Mouse (Mus musculus): ENCODE measurements at regions not wholly inside any gene's neighbourhood (a gene's known extent, or its start where the extent isn't known, plus 50 kb on each side); places are given as distances from the start of the nearest gene placed in this dataset.

- DNase-seq (ENCODE audit: low spot score) (no peak), ATAC-seq (ENCODE audit: low FRiP score, low read depth) (no peak)
- Histone ChIP-seq H3K27ac (replicated peaks; ENCODE audit: low read depth, low read length) (no peak overlapping the region), H3K4me1 (ENCODE audit: control insufficient read depth, insufficient read depth, low read length) (no peaks in the 10 kb centered on the region), H3K9me3 (ENCODE audit: control insufficient read depth, low read length) (no peaks in the 10 kb centered on the region), H3K36me3 (ENCODE audit: control insufficient read depth, insufficient read depth, low read length) (no peaks in the 10 kb centered on the region), H3K4me2 (replicated peaks; ENCODE audit: low read depth, low read length, severe bottlenecking) (no peak overlapping the region), H3K9ac (ENCODE audit: low read depth, low read length, severe bottlenecking) (no peak overlapping the region), H3K4me3 (replicated peaks; ENCODE audit: low read length) (no peak overlapping the region), H3K27me3 (ENCODE audit: control insufficient read depth, insufficient read depth, low read length) (no peaks in the 10 kb centered on the region)
- 91% methylated on average over 3 of the region's 3 CpGs for WGBS
- no peak for TF ChIP-seq POLR2A (IDR thresholded peaks at IDR 0.05; ENCODE audit: borderline replicate concordance, extremely low read depth, insufficient read depth, insufficient read length)
Observed at GRCm38 (mm10) chr12:43899273-43899672, 310.9 kb downstream of the Dnajb9 start.

GRCm38 (mm10) chr12:43885596-43885995 lies 324.5 kb downstream of the Dnajb9 start:
- no peaks in the 10 kb centered on the region for H3K4me1 ChIP-seq (ENCODE audit: control insufficient read depth, insufficient read depth, low read length)
- no peak overlapping the region for H3K4me3 ChIP-seq (replicated peaks; ENCODE audit: low read length)
- H3K4me2 ChIP-seq (replicated peaks; ENCODE audit: low read depth, low read length, severe bottlenecking), result no peak overlapping the region
- H3K27ac ChIP-seq (replicated peaks; ENCODE audit: low read depth, low read length), result no peak overlapping the region
- no peak for TF ChIP-seq POLR2A (IDR thresholded peaks at IDR 0.05; ENCODE audit: borderline replicate concordance, extremely low read depth, insufficient read depth, insufficient read length)
- no peak overlapping the region for H3K9ac ChIP-seq (ENCODE audit: low read depth, low read length, severe bottlenecking)
- 57% methylated on average over 3 of the region's 3 CpGs for WGBS
- no peaks in the 10 kb centered on the region for H3K27me3 ChIP-seq (ENCODE audit: control insufficient read depth, insufficient read depth, low read length)
- peak; percentile 64 for DNase-seq (ENCODE audit: low spot score)
- no peak for ATAC-seq (ENCODE audit: low FRiP score, low read depth)
- no peaks in the 10 kb centered on the region for H3K36me3 ChIP-seq (ENCODE audit: control insufficient read depth, insufficient read depth, low read length)
- H3K9me3 ChIP-seq (ENCODE audit: control insufficient read depth, low read length), result no peaks in the 10 kb centered on the region

GRCm38 (mm10) chr12:43860479-43860878 lies 349.6 kb downstream of the Dnajb9 start:
- 89% methylated on average over 1 of the region's 1 CpGs for WGBS
- peaks cover 3% of the 10 kb centered on the region; the same call in 1 of the 2 replicates for H3K4me1 ChIP-seq (ENCODE audit: control insufficient read depth, insufficient read depth, low read length)
- no peak for ATAC-seq (ENCODE audit: low FRiP score, low read depth)

GRCm38 (mm10) chr12:43856370-43856769 lies 353.8 kb downstream of the Dnajb9 start:
- Histone ChIP-seq H3K27ac (replicated peaks; ENCODE audit: low read depth, low read length) (no peak overlapping the region), H3K4me3 (replicated peaks; ENCODE audit: low read length) (no peak overlapping the region), H3K36me3 (ENCODE audit: control insufficient read depth, insufficient read depth, low read length) (no peaks in the 10 kb centered on the region), H3K4me1 (ENCODE audit: control insufficient read depth, insufficient read depth, low read length) (peaks cover 3% of the 10 kb centered on the region; the same call in 1 of the 2 replicates), H3K4me2 (replicated peaks; ENCODE audit: low read depth, low read length, severe bottlenecking) (no peak overlapping the region), H3K9ac (ENCODE audit: low read depth, low read length, severe bottlenecking) (no peak overlapping the region), H3K27me3 (ENCODE audit: control insufficient read depth, insufficient read depth, low read length) (no peaks in the 10 kb centered on the region), H3K9me3 (ENCODE audit: control insufficient read depth, low read length) (no peaks in the 10 kb centered on the region)
- 23% methylated on average over 4 of the region's 4 CpGs for WGBS
- ATAC-seq (ENCODE audit: low FRiP score, low read depth) (no peak), DNase-seq (ENCODE audit: low spot score) (peak; percentile 3)
- TF ChIP-seq POLR2A (IDR thresholded peaks at IDR 0.05; ENCODE audit: borderline replicate concordance, extremely low read depth, insufficient read depth, insufficient read length), result no peak

More at GRCm38 (mm10) chr12:43860479-43860878, 349.6 kb downstream of the Dnajb9 start:
- Histone ChIP-seq H3K9ac (ENCODE audit: low read depth, low read length, severe bottlenecking) (no peak overlapping the region), H3K9me3 (ENCODE audit: control insufficient read depth, low read length) (no peaks in the 10 kb centered on the region), H3K27ac (replicated peaks; ENCODE audit: low read depth, low read length) (no peak overlapping the region), H3K4me3 (replicated peaks; ENCODE audit: low read length) (no peak overlapping the region), H3K27me3 (ENCODE audit: control insufficient read depth, insufficient read depth, low read length) (no peaks in the 10 kb centered on the region), H3K36me3 (ENCODE audit: control insufficient read depth, insufficient read depth, low read length) (no peaks in the 10 kb centered on the region), H3K4me2 (replicated peaks; ENCODE audit: low read depth, low read length, severe bottlenecking) (no peak overlapping the region)
- DNase-seq (ENCODE audit: low spot score), result no peak
- no peak for TF ChIP-seq POLR2A (IDR thresholded peaks at IDR 0.05; ENCODE audit: borderline replicate concordance, extremely low read depth, insufficient read depth, insufficient read length)

- H3K9me3 ChIP-seq (ENCODE audit: control insufficient read depth, low read length), result no peaks in the 10 kb centered on the region
- H3K27me3 ChIP-seq (ENCODE audit: control insufficient read depth, insufficient read depth, low read length), result no peaks in the 10 kb centered on the region
- ATAC-seq (ENCODE audit: low FRiP score, low read depth) (no peak), DNase-seq (ENCODE audit: low spot score) (no peak)
- TF ChIP-seq POLR2A (IDR thresholded peaks at IDR 0.05; ENCODE audit: borderline replicate concordance, extremely low read depth, insufficient read depth, insufficient read length), result no peak
- peaks cover 3% of the 10 kb centered on the region; the same call in 1 of the 2 replicates for H3K4me1 ChIP-seq (ENCODE audit: control insufficient read depth, insufficient read depth, low read length)
- no peak overlapping the region for H3K4me3 ChIP-seq (replicated peaks; ENCODE audit: low read length)
- H3K4me2 ChIP-seq (replicated peaks; ENCODE audit: low read depth, low read length, severe bottlenecking), result no peak overlapping the region
- H3K27ac ChIP-seq (replicated peaks; ENCODE audit: low read depth, low read length), result no peak overlapping the region
- no peak overlapping the region for H3K9ac ChIP-seq (ENCODE audit: low read depth, low read length, severe bottlenecking)
- no peaks in the 10 kb centered on the region for H3K36me3 ChIP-seq (ENCODE audit: control insufficient read depth, insufficient read depth, low read length)
Observed at GRCm38 (mm10) chr12:43852246-43852645, 357.9 kb downstream of the Dnajb9 start.
